In genomic region chr8:3622119-3622518, GRCm38 (mm10) we compare ENCODE assay signal across 9 mouse cellular contexts. TPM values are rescaled to one million over a fixed set of nuclear protein-coding genes. Genes with fewer than 3 reads are reported as not detected.
DNase-seq lines count a peak whose midpoint lies in the region; ATAC-seq and TF ChIP-seq lines count a peak whose summit lies in the region.
"Had no signal": no experiment of that assay in that cellular context is flagged by ENCODE, and none has a peak within 500 bp of the region (broad histone marks: within the 10 kb centered on the region; RNA-seq: fewer than 3 reads in every experiment).

No protein-coding gene starts in this region.

- H3K9me3 ChIP-seq in heart, embryonic 10.5 days = no peaks in the 10 kb centered on the region
- H3K9me3 ChIP-seq in ES-Bruce4 (replicated peaks; ENCODE audit: control insufficient read depth, insufficient read depth, low read length, poor library complexity, severe bottlenecking) = no peaks in the 10 kb centered on the region
- H3K9me3 ChIP-seq in forebrain, embryonic 16.5 days (ENCODE audit: control insufficient read depth, low read length) = no peaks in the 10 kb centered on the region
- H3K9me3 ChIP-seq in liver, postnatal 0 days (ENCODE audit: low read length) = no peaks in the 10 kb centered on the region

- H3K4me3 ChIP-seq in heart, embryonic 10.5 days = peak overlapping the region; percentile 93
- H3K4me3 ChIP-seq in ES-Bruce4 (ENCODE audit: low read depth, low read length) = peak overlapping the region; percentile 64
- H3K4me3 ChIP-seq in forebrain, embryonic 16.5 days (replicated peaks; ENCODE audit: low read length) = peak overlapping the region; percentile 55
- peak overlapping the region; percentile 75 for H3K4me3 ChIP-seq in liver, postnatal 0 days (ENCODE audit: low read depth, low read length)

- H3K4me1 ChIP-seq in heart, embryonic 10.5 days = peaks cover 17% of the 10 kb centered on the region
- H3K4me1 ChIP-seq in ES-Bruce4 (ENCODE audit: control insufficient read depth, insufficient read depth, low read length) = no peaks in the 10 kb centered on the region
- H3K4me1 ChIP-seq in forebrain, embryonic 16.5 days (replicated peaks; ENCODE audit: control insufficient read depth, insufficient read depth, low read length) = peaks cover 20% of the 10 kb centered on the region
- peaks cover 19% of the 10 kb centered on the region for H3K4me1 ChIP-seq in liver, postnatal 0 days (ENCODE audit: insufficient read depth)

- peak overlapping the region; percentile 86 for H3K4me2 ChIP-seq in forebrain, embryonic 16.5 days (ENCODE audit: low read length)
- peak overlapping the region; percentile 74 for H3K4me2 ChIP-seq in liver, postnatal 0 days (ENCODE audit: low read depth, low read length)

- no peaks in the 10 kb centered on the region for H3K27me3 ChIP-seq in heart, embryonic 10.5 days (ENCODE audit: insufficient read depth, poor library complexity, severe bottlenecking)
- H3K27me3 ChIP-seq in ES-Bruce4 (ENCODE audit: control insufficient read depth, insufficient read depth, low read length, poor library complexity, severe bottlenecking) = no peaks in the 10 kb centered on the region
- no peaks in the 10 kb centered on the region for H3K27me3 ChIP-seq in forebrain, embryonic 16.5 days (replicated peaks; ENCODE audit: control insufficient read depth, insufficient read depth, low read length)
- H3K27me3 ChIP-seq in liver, postnatal 0 days (ENCODE audit: insufficient read depth, low read length) = no peaks in the 10 kb centered on the region

- peak overlapping the region; percentile 57 for H3K9ac ChIP-seq in ES-Bruce4 (ENCODE audit: low read depth, poor library complexity, severe bottlenecking)
- H3K9ac ChIP-seq in forebrain, embryonic 16.5 days (replicated peaks; ENCODE audit: low read depth, low read length) = peak overlapping the region; percentile 70; the same call in 1 of the 2 replicates
- peak overlapping the region; percentile 68; the same call in 1 of the 2 replicates for H3K9ac ChIP-seq in liver, postnatal 0 days (replicated peaks)

- no peak for TF ChIP-seq POLR2A in ES-Bruce4 (IDR thresholded peaks at IDR 0.05; ENCODE audit: insufficient read depth, low read length)

- no peak for DNase-seq in heart, embryonic 10.5 days (ENCODE audit: low spot score)
- no peak for DNase-seq in heart, adult 9 months (ENCODE audit: low spot score in 2 of 2)
- no peak for DNase-seq in liver, postnatal 0 days
- DNase-seq in ovary, postnatal 14 days (ENCODE audit: low spot score) = no peak
- DNase-seq in retina, postnatal 1 day = no peak
- DNase-seq in right cerebral cortex, adult 2 months (ENCODE audit: low spot score in 2 of 2) = no peak
- DNase-seq: cerebellum, postnatal 36 days had no signal

- no peak overlapping the region for H3K27ac ChIP-seq in heart, embryonic 10.5 days
- H3K27ac ChIP-seq in ES-Bruce4 (ENCODE audit: insufficient read depth, low read length) = no peak overlapping the region
- H3K27ac ChIP-seq in forebrain, embryonic 16.5 days (ENCODE audit: low read length) = no peak overlapping the region
- no peak overlapping the region for H3K27ac ChIP-seq in liver, postnatal 0 days (ENCODE audit: low read depth)

- WGBS in heart, embryonic 10.5 days = 63% methylated on average over 8 of the region's 8 CpGs
- 69% methylated on average over 8 of the region's 8 CpGs for WGBS in forebrain, embryonic 16.5 days
- WGBS in liver, postnatal 0 days (ENCODE audit: insufficient replicate concordance) = 62% methylated on average over 8 of the region's 8 CpGs

- H3K36me3 ChIP-seq in heart, embryonic 10.5 days = peaks cover 19% of the 10 kb centered on the region
- peaks cover 13% of the 10 kb centered on the region for H3K36me3 ChIP-seq in ES-Bruce4 (ENCODE audit: control insufficient read depth, insufficient read depth, low read length, poor library complexity, severe bottlenecking)
- H3K36me3 ChIP-seq in forebrain, embryonic 16.5 days (ENCODE audit: control insufficient read depth, insufficient read depth) = peaks cover 9% of the 10 kb centered on the region
- peaks cover 16% of the 10 kb centered on the region for H3K36me3 ChIP-seq in liver, postnatal 0 days (replicated peaks; ENCODE audit: insufficient read depth, low read length)

- no peak for ATAC-seq in forebrain, embryonic 16.5 days
- ATAC-seq in liver, postnatal 0 days = no peak

- no peak for TF ChIP-seq EP300 in ES-Bruce4 (IDR thresholded peaks at IDR 0.05; ENCODE audit: insufficient read depth, low read depth, low read length)
- TF ChIP-seq EP300 in liver, postnatal 0 days (IDR thresholded peaks at IDR 0.05; ENCODE audit: low read depth) = no peak

- no peak for TF ChIP-seq CTCF in ES-Bruce4 (IDR thresholded peaks at IDR 0.05; ENCODE audit: low read depth, low read length)
- no peak for TF ChIP-seq CTCF in liver, postnatal 0 days (IDR thresholded peaks at IDR 0.05; ENCODE audit: low read depth)

RNA-seq across cellular contexts. Expression of gene Pet100, which starts 0.8 kb away (rescaled TPM):
- polyA plus RNA-seq in heart, embryonic 10.5 days (2016; fragmentation: Nextera tagmentation; extraction: Ambion mirVana) = 89.6 and 94.8 TPM in 2 replicates
- polyA plus RNA-seq in ES-Bruce4 (2011; ENCODE audit: insufficient read depth, insufficient read length, low read depth, missing spikeins) = 93.4 and 100 TPM in 2 replicates
- 79.0 and 83.6 TPM in 2 replicates for polyA plus RNA-seq in forebrain, embryonic 16.5 days (2015; fragmentation: Nextera tagmentation; extraction: Ambion mirVana)
- polyA plus RNA-seq in liver, postnatal 0 days (2015; fragmentation: Nextera tagmentation; extraction: Ambion mirVana) = 88.9 and 91.2 TPM in 2 replicates

RNA-seq across cellular contexts. Expression of gene Xab2, which starts 1.0 kb away (rescaled TPM):
- 46.5 and 52.8 TPM in 2 replicates for polyA plus RNA-seq in heart, embryonic 10.5 days (2016; fragmentation: Nextera tagmentation; extraction: Ambion mirVana)
- polyA plus RNA-seq in ES-Bruce4 (2011; ENCODE audit: insufficient read depth, insufficient read length, low read depth, missing spikeins) = 57.8 and 65.8 TPM in 2 replicates
- 69.3 and 71.2 TPM in 2 replicates for polyA plus RNA-seq in forebrain, embryonic 16.5 days (2015; fragmentation: Nextera tagmentation; extraction: Ambion mirVana)
- 13.2 and 15.9 TPM in 2 replicates for polyA plus RNA-seq in liver, postnatal 0 days (2015; fragmentation: Nextera tagmentation; extraction: Ambion mirVana)

RNA-seq across cellular contexts. Expression of gene Pcp2, which starts 3.2 kb away (rescaled TPM):
- polyA plus RNA-seq in heart, embryonic 10.5 days (2016; fragmentation: Nextera tagmentation; extraction: Ambion mirVana) = 0.31 TPM in 1 of 2 replicates, not detected in the other
- polyA plus RNA-seq in ES-Bruce4 (2011; ENCODE audit: insufficient read depth, insufficient read length, low read depth, missing spikeins) = not detected in 2 replicates
- polyA plus RNA-seq in forebrain, embryonic 16.5 days (2015; fragmentation: Nextera tagmentation; extraction: Ambion mirVana) = 0.41 and 0.98 TPM in 2 replicates
- polyA plus RNA-seq in liver, postnatal 0 days (2015; fragmentation: Nextera tagmentation; extraction: Ambion mirVana) = 0.07 TPM in 1 of 2 replicates, not detected in the other

RNA-seq across cellular contexts. Expression of gene Stxbp2, which starts 8.6 kb away (rescaled TPM):
- 79.1 and 81.4 TPM in 2 replicates for polyA plus RNA-seq in heart, embryonic 10.5 days (2016; fragmentation: Nextera tagmentation; extraction: Ambion mirVana)
- polyA plus RNA-seq in ES-Bruce4 (2011; ENCODE audit: insufficient read depth, insufficient read length, low read depth, missing spikeins) = 125 and 145 TPM in 2 replicates
- 49.6 and 85.0 TPM in 2 replicates for polyA plus RNA-seq in forebrain, embryonic 16.5 days (2015; fragmentation: Nextera tagmentation; extraction: Ambion mirVana)
- polyA plus RNA-seq in liver, postnatal 0 days (2015; fragmentation: Nextera tagmentation; extraction: Ambion mirVana) = 40.5 and 46.9 TPM in 2 replicates

RNA-seq across cellular contexts. Expression of gene Retn, which starts 33.5 kb away (rescaled TPM):
- polyA plus RNA-seq in heart, embryonic 10.5 days (2016; fragmentation: Nextera tagmentation; extraction: Ambion mirVana) = 0.15 TPM in 1 of 2 replicates, not detected in the other
- polyA plus RNA-seq in ES-Bruce4 (2011; ENCODE audit: insufficient read depth, insufficient read length, low read depth, missing spikeins) = 0.94 and 1.8 TPM in 2 replicates
- polyA plus RNA-seq in forebrain, embryonic 16.5 days (2015; fragmentation: Nextera tagmentation; extraction: Ambion mirVana) = 0.45 and 0.71 TPM in 2 replicates
- polyA plus RNA-seq in liver, postnatal 0 days (2015; fragmentation: Nextera tagmentation; extraction: Ambion mirVana) = not detected in 2 replicates
